Mouse (Mus musculus): ENCODE results near the gene Phlpp1. TPM values are rescaled to one million over a fixed set of nuclear protein-coding genes. Genes with fewer than 3 reads are reported as not detected.

The Phlpp1 gene
- polyA plus RNA-seq, 1 experiment from 2014 or later = 2.0 TPM

DNA sequence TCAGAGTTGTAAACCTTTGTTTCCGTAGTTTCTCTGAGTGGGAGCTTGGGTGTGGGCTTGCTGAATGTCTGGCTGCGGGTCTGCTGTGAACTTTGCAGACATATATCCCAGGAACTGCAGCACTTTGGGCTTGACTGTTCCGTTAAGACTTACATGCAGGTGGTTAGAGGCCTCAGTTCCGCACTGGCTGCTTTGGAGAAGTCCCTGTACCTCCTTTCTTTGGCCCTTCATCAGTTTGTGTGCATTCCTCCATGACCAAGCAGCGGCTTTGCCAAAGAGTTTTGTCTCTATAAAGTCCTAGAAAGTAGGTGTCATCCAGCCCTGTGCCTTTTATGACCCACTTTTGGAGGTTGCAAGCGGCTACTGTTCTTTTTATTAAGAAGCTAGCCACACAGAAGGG is 102.2 kb downstream of the Phlpp1 start:
- H3K4me1 ChIP-seq = no peaks in the 10 kb centered on the region
- no peaks in the 10 kb centered on the region for H3K36me3 ChIP-seq
- no peak for ATAC-seq
- no peak overlapping the region for H3K4me3 ChIP-seq
- no peaks in the 10 kb centered on the region for H3K27me3 ChIP-seq (replicated peaks)
- no peak overlapping the region for H3K4me2 ChIP-seq
- no peak overlapping the region for H3K9ac ChIP-seq
- no peaks in the 10 kb centered on the region for H3K9me3 ChIP-seq (replicated peaks)
- no peak overlapping the region for H3K27ac ChIP-seq
- 80% methylated on average over 6 of the region's 6 CpGs for WGBS (ENCODE audit: insufficient replicate concordance)

DNA sequence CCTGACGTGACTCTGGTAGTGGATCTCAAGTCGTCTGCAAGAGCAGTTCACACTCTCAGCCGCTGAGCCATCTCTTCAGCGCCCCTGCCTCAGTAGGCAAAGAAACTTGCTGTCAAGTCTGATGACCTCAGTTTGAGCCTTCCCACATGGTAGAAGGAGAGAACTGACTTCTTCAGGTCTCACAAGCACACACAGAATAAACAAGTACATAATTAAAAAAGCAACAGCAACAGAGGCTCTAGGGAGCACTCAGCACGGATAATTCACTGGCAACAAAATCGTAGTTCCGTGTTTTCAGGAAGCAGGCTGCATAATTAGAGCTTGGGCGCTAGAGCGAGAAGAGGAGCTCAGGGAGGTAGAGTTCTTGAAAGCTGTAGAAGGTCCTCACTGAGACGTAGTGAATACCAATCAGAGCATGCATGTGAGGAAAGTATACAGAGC is 103.0 kb downstream of the Phlpp1 start:
- WGBS (ENCODE audit: insufficient replicate concordance) = 61% methylated on average over 10 of the region's 10 CpGs
- Histone ChIP-seq H3K4me3 (no peak overlapping the region), H3K4me2 (no peak overlapping the region), H3K9me3 (replicated peaks) (no peaks in the 10 kb centered on the region), H3K27ac (no peak overlapping the region), H3K9ac (no peak overlapping the region), H3K36me3 (no peaks in the 10 kb centered on the region), H3K27me3 (replicated peaks) (no peaks in the 10 kb centered on the region), H3K4me1 (no peaks in the 10 kb centered on the region)
- ATAC-seq = no peak

DNA sequence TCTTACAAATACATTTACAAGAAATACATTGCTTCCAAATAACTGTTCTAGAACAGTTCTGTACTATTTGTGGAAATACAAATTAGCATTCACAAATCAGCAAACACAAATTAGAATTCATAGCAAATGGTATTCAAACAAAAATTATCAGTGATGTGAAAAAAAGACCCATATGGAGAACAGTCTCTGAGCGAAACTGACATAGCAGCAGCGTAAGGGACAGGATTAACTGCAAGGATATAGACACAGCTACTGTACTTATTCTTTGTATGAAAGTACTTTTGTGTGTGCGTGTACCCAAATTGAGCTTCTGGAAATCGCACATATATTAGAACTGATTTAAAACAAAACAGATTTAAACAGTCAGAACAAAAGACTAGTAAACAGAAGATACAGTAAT is 103.6 kb downstream of the Phlpp1 start:
- Histone ChIP-seq H3K36me3 (no peaks in the 10 kb centered on the region), H3K9ac (no peak overlapping the region), H3K4me2 (no peak overlapping the region), H3K4me3 (no peak overlapping the region), H3K9me3 (replicated peaks) (no peaks in the 10 kb centered on the region), H3K27ac (no peak overlapping the region), H3K4me1 (no peaks in the 10 kb centered on the region), H3K27me3 (replicated peaks) (no peaks in the 10 kb centered on the region)
- ATAC-seq = no peak
- 85% methylated on average over 4 of the region's 4 CpGs for WGBS (ENCODE audit: insufficient replicate concordance)

DNA sequence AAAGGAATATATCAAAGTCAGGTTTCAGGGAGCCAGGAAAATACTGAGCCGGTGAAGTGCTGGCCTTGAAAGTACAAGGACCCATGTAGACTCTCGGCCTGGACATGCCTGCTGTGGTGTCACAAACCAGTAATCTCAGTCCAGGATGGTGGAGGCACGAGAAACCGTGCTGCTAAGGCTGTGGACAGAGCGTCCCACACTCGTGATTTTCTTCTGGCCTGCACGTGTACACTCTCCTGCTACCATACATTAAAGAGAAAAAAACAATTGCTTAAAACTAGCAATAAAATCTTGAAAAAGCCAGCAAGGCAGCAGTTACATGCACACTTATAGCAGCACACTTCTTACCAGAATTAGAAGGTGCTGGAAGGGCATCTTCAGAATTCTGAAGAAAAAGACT is 104.2 kb downstream of the Phlpp1 start:
- Histone ChIP-seq H3K4me3 (no peak overlapping the region), H3K27me3 (replicated peaks) (no peaks in the 10 kb centered on the region), H3K9me3 (replicated peaks) (no peaks in the 10 kb centered on the region), H3K4me2 (no peak overlapping the region), H3K9ac (no peak overlapping the region), H3K4me1 (no peaks in the 10 kb centered on the region), H3K27ac (no peak overlapping the region), H3K36me3 (no peaks in the 10 kb centered on the region)
- WGBS (ENCODE audit: insufficient replicate concordance) = 72% methylated on average over 7 of the region's 7 CpGs
- ATAC-seq = no peak

DNA sequence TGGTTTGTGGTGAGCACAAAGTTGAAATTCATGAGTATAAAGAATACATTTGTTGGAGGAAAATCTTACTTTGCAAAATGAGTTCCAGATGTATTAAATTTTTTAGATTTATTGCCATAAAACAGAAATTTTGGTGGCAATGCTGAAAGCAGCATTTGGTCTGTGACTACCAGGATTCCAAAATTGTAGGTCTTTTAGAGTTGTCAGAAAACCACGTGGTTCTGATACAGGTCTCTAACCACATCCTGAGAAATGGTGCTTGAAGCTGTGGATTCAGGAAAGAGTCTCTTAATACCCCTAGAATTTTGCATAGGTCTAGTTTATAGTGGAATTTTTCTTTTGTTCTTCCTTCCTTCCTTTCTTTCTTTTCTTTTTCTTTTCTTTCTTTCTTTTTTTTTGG is 105.3 kb downstream of the Phlpp1 start:
- H3K36me3 ChIP-seq = no peaks in the 10 kb centered on the region
- no peaks in the 10 kb centered on the region for H3K9me3 ChIP-seq (replicated peaks)
- 11% methylated on average over 1 of the region's 1 CpGs for WGBS (ENCODE audit: insufficient replicate concordance)
- no peak for ATAC-seq
- no peak overlapping the region for H3K4me2 ChIP-seq
- no peaks in the 10 kb centered on the region for H3K27me3 ChIP-seq (replicated peaks)
- H3K4me3 ChIP-seq = no peak overlapping the region
- no peaks in the 10 kb centered on the region for H3K4me1 ChIP-seq
- no peak overlapping the region for H3K27ac ChIP-seq
- H3K9ac ChIP-seq = no peak overlapping the region

DNA sequence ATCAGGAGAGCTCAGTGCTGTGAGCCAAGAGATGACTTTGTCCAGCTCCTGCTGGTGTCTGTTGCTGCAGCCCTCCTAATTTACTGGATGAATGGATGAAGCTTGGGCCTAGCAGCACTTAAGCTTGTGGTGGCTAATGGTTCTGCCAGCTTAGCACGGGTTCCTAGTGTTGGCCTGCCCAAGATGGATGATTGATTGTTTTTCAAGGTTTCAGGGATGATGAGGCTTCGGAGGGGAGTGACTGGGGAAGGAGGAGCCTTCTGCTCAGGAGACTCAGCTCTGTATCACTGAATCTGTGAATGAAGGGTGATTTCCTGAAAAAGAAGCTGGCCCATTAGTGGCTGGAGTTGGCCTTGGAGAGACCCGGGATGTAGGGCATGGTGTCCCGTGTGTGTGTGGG is 105.7 kb downstream of the Phlpp1 start:
- H3K27ac ChIP-seq = no peak overlapping the region
- no peak overlapping the region for H3K9ac ChIP-seq
- no peak overlapping the region for H3K4me2 ChIP-seq
- H3K4me3 ChIP-seq = no peak overlapping the region
- H3K27me3 ChIP-seq (replicated peaks) = no peaks in the 10 kb centered on the region
- no peaks in the 10 kb centered on the region for H3K9me3 ChIP-seq (replicated peaks)
- H3K4me1 ChIP-seq = no peaks in the 10 kb centered on the region
- H3K36me3 ChIP-seq = no peaks in the 10 kb centered on the region
- 56% methylated on average over 4 of the region's 4 CpGs for WGBS (ENCODE audit: insufficient replicate concordance)
- ATAC-seq = no peak

DNA sequence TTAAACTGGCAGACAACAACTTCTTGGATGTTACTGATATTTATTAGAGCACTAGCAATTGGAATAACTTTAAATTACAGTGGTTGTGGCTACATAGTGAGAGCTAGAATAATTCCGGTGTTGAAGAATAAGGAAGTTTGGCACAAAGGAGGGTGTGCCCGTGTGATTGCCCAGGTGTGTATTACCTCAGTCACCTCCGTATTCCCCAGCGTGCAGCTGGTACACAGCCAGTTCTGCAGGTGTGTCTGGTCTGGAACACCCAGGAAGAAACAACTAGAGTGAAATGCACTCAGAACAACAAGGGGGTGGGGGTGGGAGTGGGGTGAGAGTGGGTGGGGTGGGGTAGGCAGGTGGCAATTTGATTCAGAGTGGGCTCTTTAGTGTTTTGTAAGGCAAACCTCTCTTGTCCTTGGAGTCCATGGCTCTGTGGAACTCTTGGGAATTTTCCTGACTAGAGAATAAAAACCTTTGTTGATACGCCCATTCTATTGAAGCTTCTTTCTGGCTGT is 107.1 kb downstream of the Phlpp1 start:
- Histone ChIP-seq H3K4me2 (no peak overlapping the region), H3K4me1 (no peaks in the 10 kb centered on the region), H3K27ac (no peak overlapping the region), H3K27me3 (replicated peaks) (no peaks in the 10 kb centered on the region), H3K4me3 (no peak overlapping the region), H3K9ac (no peak overlapping the region), H3K36me3 (no peaks in the 10 kb centered on the region), H3K9me3 (replicated peaks) (no peaks in the 10 kb centered on the region)
- ATAC-seq = no peak
- WGBS (ENCODE audit: insufficient replicate concordance) = 75% methylated on average over 5 of the region's 5 CpGs

DNA sequence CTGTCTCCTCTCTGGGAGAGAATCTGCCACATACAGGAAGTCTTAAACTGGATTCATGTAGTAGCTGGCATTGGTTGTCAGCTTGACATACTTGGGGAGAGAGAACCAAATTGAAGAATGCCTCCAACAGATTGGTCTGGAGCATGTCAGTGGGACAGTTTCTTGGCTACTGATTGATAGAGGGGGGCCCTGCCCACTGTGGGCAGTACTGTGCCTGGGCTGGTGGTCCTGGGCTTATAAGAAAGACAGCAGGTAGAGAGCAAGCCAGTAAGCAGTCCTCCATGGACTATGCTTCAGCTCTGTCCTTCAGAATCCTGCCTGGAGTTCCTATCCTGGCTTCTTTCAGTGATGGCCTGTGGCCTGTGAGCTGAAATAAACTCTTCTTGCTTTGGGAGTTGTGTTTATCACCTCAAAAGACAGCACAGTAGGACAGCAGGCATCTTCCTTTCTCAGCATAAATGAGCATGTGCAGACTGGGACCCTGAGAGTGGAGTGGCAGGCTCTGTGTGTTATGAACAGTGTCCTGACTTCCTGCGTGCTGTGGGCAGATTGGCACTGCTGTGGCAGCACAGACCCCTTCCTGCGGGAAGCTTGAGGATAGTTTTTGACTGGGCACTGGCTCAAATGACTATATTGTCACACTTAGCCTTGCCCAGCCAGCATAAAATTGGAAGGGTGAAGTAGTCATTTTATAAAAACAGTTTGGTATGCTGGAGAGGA is 108.0 kb downstream of the Phlpp1 start:
- Histone ChIP-seq H3K4me1 (no peaks in the 10 kb centered on the region), H3K4me2 (no peak overlapping the region), H3K9ac (no peak overlapping the region), H3K27me3 (replicated peaks) (no peaks in the 10 kb centered on the region), H3K27ac (no peak overlapping the region), H3K36me3 (no peaks in the 10 kb centered on the region), H3K9me3 (replicated peaks) (no peaks in the 10 kb centered on the region), H3K4me3 (no peak overlapping the region)
- 74% methylated on average over 2 of the region's 2 CpGs for WGBS (ENCODE audit: insufficient replicate concordance)
- no peak for ATAC-seq

DNA sequence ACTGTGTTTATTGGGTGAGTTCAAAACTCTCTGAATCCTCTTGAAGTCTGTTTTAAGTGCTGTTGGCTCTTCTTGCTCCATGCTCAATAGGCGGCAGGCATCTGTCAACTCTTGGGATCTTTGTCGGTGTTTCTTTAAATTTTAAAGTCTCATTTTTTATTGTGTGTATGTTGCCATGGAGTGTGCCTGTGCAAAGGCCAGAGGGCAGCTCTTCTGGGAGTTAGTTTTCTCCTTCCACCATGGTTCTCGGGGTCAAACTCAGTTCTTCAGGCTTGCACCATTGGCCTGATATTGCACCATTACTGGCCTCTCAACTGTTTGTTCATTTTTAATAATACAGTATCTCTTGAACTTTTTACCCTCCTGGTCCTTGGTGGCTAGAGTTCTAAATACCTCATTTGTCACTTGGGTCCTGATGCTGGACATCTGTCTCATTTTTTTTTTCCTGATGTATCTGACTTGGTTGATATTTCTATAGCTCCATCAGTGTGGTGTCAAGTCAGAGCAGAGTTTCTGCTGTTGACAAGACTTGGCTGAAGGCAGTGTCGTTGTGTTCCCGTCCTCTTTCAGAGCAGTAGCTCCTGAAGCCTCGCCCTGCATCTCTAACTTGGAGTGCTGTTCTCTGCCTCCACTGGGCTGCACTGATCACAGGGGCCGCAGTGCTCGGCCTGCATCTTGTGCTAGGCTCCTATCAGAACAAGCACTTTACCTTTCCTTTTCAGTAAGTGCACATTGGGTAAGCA is 108.8 kb downstream of the Phlpp1 start:
- H3K4me3 ChIP-seq = no peak overlapping the region
- no peak overlapping the region for H3K4me2 ChIP-seq
- H3K9me3 ChIP-seq (replicated peaks) = no peaks in the 10 kb centered on the region
- H3K4me1 ChIP-seq = no peaks in the 10 kb centered on the region
- no peak overlapping the region for H3K9ac ChIP-seq
- H3K27ac ChIP-seq = no peak overlapping the region
- no peaks in the 10 kb centered on the region for H3K27me3 ChIP-seq (replicated peaks)
- no peak for ATAC-seq
- no peaks in the 10 kb centered on the region for H3K36me3 ChIP-seq
- WGBS (ENCODE audit: insufficient replicate concordance) = 72% methylated on average over 8 of the region's 8 CpGs

DNA sequence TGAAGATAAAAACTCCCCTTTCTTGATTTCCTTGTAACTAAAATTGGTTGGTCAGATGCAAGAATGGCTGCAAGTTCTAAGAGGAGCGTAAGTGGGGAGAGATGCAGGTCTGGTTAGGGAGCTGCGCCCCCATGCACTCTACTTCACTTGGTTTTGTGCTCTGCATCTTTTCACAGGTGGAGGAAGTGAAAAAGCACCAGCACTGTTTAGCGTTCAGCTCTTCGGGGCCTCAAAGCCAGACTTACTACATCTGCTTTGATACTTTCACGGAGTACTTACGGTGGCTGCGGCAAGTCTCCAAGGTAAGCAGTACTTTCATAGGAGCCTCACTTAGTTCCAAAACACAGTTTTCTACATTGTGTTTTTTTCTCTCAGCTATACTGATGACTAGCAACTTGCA is 115.3 kb downstream of the Phlpp1 start:
- Histone ChIP-seq H3K36me3 (peaks cover 2% of the 10 kb centered on the region; the same call in 1 of the 2 replicates), H3K9ac (no peak overlapping the region), H3K4me2 (no peak overlapping the region), H3K27ac (no peak overlapping the region), H3K9me3 (replicated peaks) (no peaks in the 10 kb centered on the region), H3K4me3 (no peak overlapping the region), H3K27me3 (replicated peaks) (no peaks in the 10 kb centered on the region), H3K4me1 (no peaks in the 10 kb centered on the region)
- no peak for ATAC-seq
- 90% methylated on average over 7 of the region's 7 CpGs for WGBS (ENCODE audit: insufficient replicate concordance)

DNA sequence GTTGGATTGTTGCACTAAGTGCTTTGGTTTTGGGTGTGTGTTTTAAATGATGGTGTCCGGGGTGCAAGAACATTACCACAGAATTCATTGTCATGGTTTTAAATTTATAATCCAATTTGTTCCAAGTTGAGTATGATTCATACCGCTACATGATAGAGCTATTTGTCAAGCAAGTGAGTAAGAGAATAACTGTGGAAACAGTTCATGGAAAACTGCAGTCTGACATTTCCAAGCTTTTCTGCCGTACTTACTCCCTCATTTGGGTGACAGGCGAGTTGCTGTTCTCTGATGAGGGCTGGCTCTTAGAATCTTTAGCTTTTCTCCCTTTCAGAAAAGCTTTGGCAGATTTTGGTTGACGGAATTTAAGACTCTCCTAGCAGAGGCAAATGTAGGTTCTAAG is 117.5 kb downstream of the Phlpp1 start:
- no peaks in the 10 kb centered on the region for H3K9me3 ChIP-seq (replicated peaks)
- H3K36me3 ChIP-seq = peaks cover 2% of the 10 kb centered on the region; the same call in 1 of the 2 replicates
- no peaks in the 10 kb centered on the region for H3K27me3 ChIP-seq (replicated peaks)
- H3K4me2 ChIP-seq = no peak overlapping the region
- WGBS (ENCODE audit: insufficient replicate concordance) = 80% methylated on average over 5 of the region's 5 CpGs
- H3K4me1 ChIP-seq = no peaks in the 10 kb centered on the region
- H3K9ac ChIP-seq = no peak overlapping the region
- no peak overlapping the region for H3K4me3 ChIP-seq
- no peak overlapping the region for H3K27ac ChIP-seq
- ATAC-seq = no peak

DNA sequence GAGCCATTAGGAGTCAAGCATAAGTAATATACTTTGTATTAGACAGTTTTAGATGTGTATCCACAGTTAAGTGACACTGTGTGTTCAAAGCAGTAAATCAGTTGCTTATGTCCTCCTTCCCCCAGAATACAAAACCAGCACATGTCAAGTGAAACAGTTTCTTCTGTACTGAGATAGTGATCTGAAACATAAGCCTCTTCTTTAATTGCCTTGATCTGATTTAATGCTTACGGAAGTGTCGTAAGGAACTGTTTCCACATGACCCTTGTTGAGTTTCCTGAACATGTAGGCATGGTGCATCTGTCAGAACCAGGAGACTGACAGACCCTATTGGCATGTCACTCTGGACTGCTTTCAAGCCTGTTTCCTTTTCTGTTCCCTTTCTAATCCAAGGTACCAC is 118.0 kb downstream of the Phlpp1 start:
- no peaks in the 10 kb centered on the region for H3K27me3 ChIP-seq (replicated peaks)
- no peak overlapping the region for H3K4me2 ChIP-seq
- no peaks in the 10 kb centered on the region for H3K9me3 ChIP-seq (replicated peaks)
- no peak overlapping the region for H3K27ac ChIP-seq
- H3K4me1 ChIP-seq = no peaks in the 10 kb centered on the region
- no peak for ATAC-seq
- 78% methylated on average over 2 of the region's 2 CpGs for WGBS (ENCODE audit: insufficient replicate concordance)
- no peak overlapping the region for H3K4me3 ChIP-seq
- H3K9ac ChIP-seq = no peak overlapping the region
- peaks cover 2% of the 10 kb centered on the region; the same call in 1 of the 2 replicates for H3K36me3 ChIP-seq
